Mouse (Mus musculus) stomach, postnatal 0 days (tissue): ENCODE data around the gene Dppa2. TPM values are rescaled to one million over a fixed set of nuclear protein-coding genes. Genes with fewer than 3 reads are reported as not detected.

ENCODE experiments used
- ATAC-seq: fragments of 200-750 bp; cut with Nextera tagmentation; 2 replicates; pipeline ENCODE4 v1.8.0; 2017; ENCODE audit not compliant: low FRiP score, low TSS enrichment
- DNase-seq: peaks from one replicate; pipeline ENCODE4 v3.0.0-alpha.2; 2016; ENCODE audit warnings: low spot score
- H3K27ac ChIP-seq: fragments of 300-500 bp; sonication (generic); replicated peaks from 2 replicates; pipeline ENCODE4 v1.5.1; 2014; ENCODE audit warnings: mild to moderate bottlenecking, control low read depth
- H3K27me3 ChIP-seq: fragments of 300-500 bp; sonication (generic); 2 replicates; pipeline ENCODE4 v1.6.1; 2014; ENCODE audit warnings: low read length; ENCODE audit not compliant: control insufficient read depth, insufficient read depth
- H3K36me3 ChIP-seq: fragments of 300-500 bp; sonication (generic); 2 replicates; pipeline ENCODE4 v1.6.1; 2014; ENCODE audit warnings: low read length, mixed read lengths; ENCODE audit not compliant: control insufficient read depth, insufficient read depth
- H3K4me1 ChIP-seq: fragments of 300-500 bp; sonication (generic); replicated peaks from 2 replicates; pipeline ENCODE4 v1.6.1; 2014; ENCODE audit warnings: antibody characterized with exemption; ENCODE audit not compliant: control insufficient read depth, insufficient read depth
- H3K4me2 ChIP-seq: fragments of 300-500 bp; sonication (generic); replicated peaks from 2 replicates; pipeline ENCODE4 v1.6.1; 2014; ENCODE audit warnings: low read depth, mild to moderate bottlenecking, control low read depth, moderate library complexity
- H3K4me3 ChIP-seq: fragments of 300-500 bp; sonication (generic); 2 replicates; pipeline ENCODE4 v1.5.1; 2014; ENCODE audit warnings: low read depth, low read length, control low read depth
- H3K9ac ChIP-seq: fragments of 300-500 bp; sonication (generic); 2 replicates; pipeline ENCODE4 v1.6.1; 2014; ENCODE audit warnings: mild to moderate bottlenecking, low read length, control low read depth, mixed read lengths
- H3K9me3 ChIP-seq: fragments of 300-500 bp; sonication (generic); 2 replicates; pipeline ENCODE4 v1.6.1; 2016; ENCODE audit warnings: low read length; ENCODE audit not compliant: control insufficient read depth
- CTCF ChIP-seq: IDR thresholded peaks from 2 replicates; pipeline ENCODE4 v1.5.1; 2016; ENCODE audit warnings: antibody characterized with exemption, low read depth, mild to moderate bottlenecking, moderate library complexity
- EP300 ChIP-seq: optimal IDR thresholded peaks from 2 replicates; pipeline ENCODE3; 2016; ENCODE audit warnings: antibody characterized with exemption
- WGBS: fragments of 180-500 bp; shearing (Covaris S2); extraction: QIAGEN DNeasy Blood & Tissue Kit; methylation state at CpG from one replicate; pipeline ENCODE4 v1.1.7; 2014; 5-methylcytosine and 5-hydroxymethylcytosine counted together
- polyA plus RNA-seq: library from polyadenylated mRNA; unstranded; fragments of >200 nt; fragmentation: Nextera tagmentation; extraction: Ambion mirVana; gene quantifications from 2 replicates; pipeline ENCODE4 v1.2.1, GENCODE M21; 2015

Gene Dppa2
- polyA plus RNA-seq, 1 experiment from 2014 or later, result not detected

GRCm38 (mm10) chr16:48323602-48324345, 20.1 kb downstream of the Dppa2 start:
- TF ChIP-seq EP300 (no peak), CTCF (no peak)
- no peaks in the 10 kb centered on the region for H3K4me1 ChIP-seq
- no peak for DNase-seq
- no peaks in the 10 kb centered on the region for H3K36me3 ChIP-seq
- H3K9me3 ChIP-seq, result no peaks in the 10 kb centered on the region
- H3K9ac ChIP-seq, result no peak overlapping the region
- WGBS, result 81% methylated on average over 8 of the region's 8 CpGs
- no peak overlapping the region for H3K27ac ChIP-seq
- H3K4me3 ChIP-seq, result no peak overlapping the region
- ATAC-seq, result no peak
- H3K27me3 ChIP-seq, result no peaks in the 10 kb centered on the region
- H3K4me2 ChIP-seq, result no peak overlapping the region

- Histone ChIP-seq H3K27ac (no peak overlapping the region), H3K4me3 (no peak overlapping the region), H3K9me3 (no peaks in the 10 kb centered on the region), H3K4me1 (no peaks in the 10 kb centered on the region), H3K27me3 (no peaks in the 10 kb centered on the region), H3K9ac (no peak overlapping the region), H3K36me3 (no peaks in the 10 kb centered on the region), H3K4me2 (no peak overlapping the region)
- ATAC-seq (no peak), DNase-seq (no peak)
- no peak for TF ChIP-seq EP300
- TF ChIP-seq CTCF, result no peak
- 11% methylated on average over 5 of the region's 5 CpGs for WGBS
These were observed 23.2 kb downstream of the Dppa2 start for GRCm38 (mm10) chr16:48326903-48327302.

- Histone ChIP-seq H3K4me1 (no peaks in the 10 kb centered on the region), H3K4me2 (no peak overlapping the region), H3K36me3 (no peaks in the 10 kb centered on the region), H3K27ac (no peak overlapping the region), H3K4me3 (no peak overlapping the region), H3K9me3 (no peaks in the 10 kb centered on the region), H3K27me3 (no peaks in the 10 kb centered on the region), H3K9ac (no peak overlapping the region)
- 89% methylated on average over 2 of the region's 2 CpGs for WGBS
- TF ChIP-seq EP300 (no peak), CTCF (peak; percentile 28)
- DNase-seq, result no peak
- ATAC-seq, result no peak
These were observed 24.7 kb downstream of the Dppa2 start for GRCm38 (mm10) chr16:48328420-48328819.

GRCm38 (mm10) chr16:48331822-48332221, 28.1 kb downstream of the Dppa2 start:
- H3K27ac ChIP-seq, result no peak overlapping the region
- H3K9ac ChIP-seq, result no peak overlapping the region
- ATAC-seq (no peak), DNase-seq (no peak)
- WGBS, result 65% methylated on average over 3 of the region's 3 CpGs
- H3K36me3 ChIP-seq, result no peaks in the 10 kb centered on the region
- no peaks in the 10 kb centered on the region for H3K9me3 ChIP-seq
- H3K27me3 ChIP-seq, result no peaks in the 10 kb centered on the region
- no peak for TF ChIP-seq EP300
- TF ChIP-seq CTCF, result no peak
- no peak overlapping the region for H3K4me3 ChIP-seq
- no peaks in the 10 kb centered on the region for H3K4me1 ChIP-seq
- no peak overlapping the region for H3K4me2 ChIP-seq

GRCm38 (mm10) chr16:48335326-48335725, 31.6 kb downstream of the Dppa2 start:
- WGBS, result 82% methylated on average over 4 of the region's 4 CpGs
- no peak overlapping the region for H3K27ac ChIP-seq
- H3K4me1 ChIP-seq, result no peaks in the 10 kb centered on the region
- DNase-seq (no peak), ATAC-seq (no peak)
- no peak overlapping the region for H3K9ac ChIP-seq
- no peaks in the 10 kb centered on the region for H3K36me3 ChIP-seq
- TF ChIP-seq EP300, result no peak
- no peak for TF ChIP-seq CTCF
- H3K4me2 ChIP-seq, result no peak overlapping the region
- H3K27me3 ChIP-seq, result no peaks in the 10 kb centered on the region
- H3K4me3 ChIP-seq, result no peak overlapping the region
- H3K9me3 ChIP-seq, result no peaks in the 10 kb centered on the region

- 82% methylated on average over 2 of the region's 2 CpGs for WGBS
- no peak for ATAC-seq
- H3K4me1 ChIP-seq, result no peaks in the 10 kb centered on the region
These were observed 40.5 kb downstream of the Dppa2 start for GRCm38 (mm10) chr16:48344193-48344592.

More at GRCm38 (mm10) chr16:48344193-48344592, 40.5 kb downstream of the Dppa2 start:
- Histone ChIP-seq H3K4me3 (no peak overlapping the region), H3K9me3 (no peaks in the 10 kb centered on the region), H3K4me2 (no peak overlapping the region), H3K9ac (no peak overlapping the region), H3K27ac (no peak overlapping the region), H3K36me3 (no peaks in the 10 kb centered on the region), H3K27me3 (no peaks in the 10 kb centered on the region)
- DNase-seq, result no peak
- TF ChIP-seq EP300, result no peak
- no peak for TF ChIP-seq CTCF
